Mouse (Mus musculus) fat pad, adult 2 months (tissue): Measurements from ENCODE around the gene Inf2.

ENCODE experiments used
- DNase-seq: peaks from one replicate; pipeline ENCODE4 v3.0.0-alpha.2; 2011; ENCODE audit warnings: low read depth, low spot score; ENCODE audit errors: extremely low read depth

Inf2 gene

GRCm38 (mm10) chr12:112594989-112595388, 6.4 kb downstream of the Inf2 start:
- DNase-seq = no peak

- peak; percentile 68 for DNase-seq
These were observed 7.0 kb downstream of the Inf2 start for GRCm38 (mm10) chr12:112595626-112596025.

- no peak for DNase-seq
These were observed 7.9 kb downstream of the Inf2 start for GRCm38 (mm10) chr12:112596454-112596853.

- DNase-seq = no peak
These were observed 8.4 kb downstream of the Inf2 start for GRCm38 (mm10) chr12:112596891-112597500.

- DNase-seq = no peak
These were observed 9.0 kb downstream of the Inf2 start for GRCm38 (mm10) chr12:112597618-112598017.

- no peak for DNase-seq
These were observed 10.6 kb downstream of the Inf2 start for GRCm38 (mm10) chr12:112599198-112599597.

- DNase-seq = no peak
These were observed 11.5 kb downstream of the Inf2 start for GRCm38 (mm10) chr12:112599942-112600611.

GRCm38 (mm10) chr12:112604022-112604421, 15.4 kb downstream of the Inf2 start:
- no peak for DNase-seq

GRCm38 (mm10) chr12:112604709-112605649, 16.4 kb downstream of the Inf2 start:
- no peak for DNase-seq

- DNase-seq = no peak
These were observed 17.2 kb downstream of the Inf2 start for GRCm38 (mm10) chr12:112605766-112606165.

GRCm38 (mm10) chr12:112606998-112607397, 18.4 kb downstream of the Inf2 start:
- no peak for DNase-seq

- no peak for DNase-seq
These were observed 20.4 kb downstream of the Inf2 start for GRCm38 (mm10) chr12:112609031-112609430.

GRCm38 (mm10) chr12:112616668-112617067, 28.1 kb downstream of the Inf2 start:
- no peak for DNase-seq

- no peak for DNase-seq
These were observed 28.6 kb downstream of the Inf2 start for GRCm38 (mm10) chr12:112617184-112617583.

- no peak for DNase-seq
These were observed 29.4 kb downstream of the Inf2 start for GRCm38 (mm10) chr12:112617898-112618380.

GRCm38 (mm10) chr12:112618981-112619685, 30.5 kb downstream of the Inf2 start:
- no peak for DNase-seq

GRCm38 (mm10) chr12:112619686-112620353, 31.2 kb downstream of the Inf2 start, which contains the start of gene Adssl1:
Gene Adssl1 (plus strand): TSS chr12:112620045.
- no peak for DNase-seq

- DNase-seq = no peak
These were observed 31.9 kb downstream of the Inf2 start for GRCm38 (mm10) chr12:112620354-112621061.

GRCm38 (mm10) chr12:112621900-112622299, 33.3 kb downstream of the Inf2 start:
- no peak for DNase-seq

- no peak for DNase-seq
These were observed 35.2 kb downstream of the Inf2 start for GRCm38 (mm10) chr12:112623742-112624141.
